Mouse (Mus musculus) intestine, embryonic 16.5 days (tissue): Measurements from ENCODE around the gene Stap2. TPM values are rescaled to one million over a fixed set of nuclear protein-coding genes. Genes with fewer than 3 reads are reported as not detected.

Experiments used
- ATAC-seq: fragments of 200-750 bp; cut with Nextera tagmentation; 2 replicates; pipeline ENCODE4 v1.8.0; 2017; ENCODE audit warnings: moderate TSS enrichment, moderate library complexity
- H3K27ac ChIP-seq: fragments of 300-500 bp; sonication (generic); 2 replicates; pipeline ENCODE4 v1.5.1; 2014; ENCODE audit warnings: mild to moderate bottlenecking, low read length
- H3K27me3 ChIP-seq: fragments of 300-500 bp; sonication (generic); replicated peaks from 2 replicates; pipeline ENCODE4 v1.6.1; 2014; ENCODE audit warnings: low read length, control low read depth, mixed read lengths; ENCODE audit not compliant: control insufficient read depth, insufficient read depth
- H3K36me3 ChIP-seq: fragments of 300-500 bp; sonication (generic); 2 replicates; pipeline ENCODE4 v1.6.1; 2014; ENCODE audit warnings: low read length, control low read depth; ENCODE audit not compliant: control insufficient read depth, insufficient read depth
- H3K4me1 ChIP-seq: fragments of 300-500 bp; sonication (generic); 2 replicates; pipeline ENCODE4 v1.6.1; 2014; ENCODE audit warnings: low read length, control low read depth, mixed read lengths; ENCODE audit not compliant: control insufficient read depth, insufficient read depth
- H3K4me2 ChIP-seq: fragments of 300-500 bp; sonication (generic); 2 replicates; pipeline ENCODE4 v1.6.1; 2014; ENCODE audit warnings: low read depth, low read length, control low read depth
- H3K4me3 ChIP-seq: fragments of 300-500 bp; sonication (generic); 2 replicates; pipeline ENCODE4 v1.5.1; 2014; ENCODE audit warnings: mild to moderate bottlenecking, low read length
- H3K9ac ChIP-seq: fragments of 300-500 bp; sonication (generic); 2 replicates; pipeline ENCODE4 v1.6.1; 2014; ENCODE audit warnings: low read depth, low read length
- H3K9me3 ChIP-seq: fragments of 300-500 bp; sonication (generic); 2 replicates; pipeline ENCODE4 v1.6.1; 2016; ENCODE audit warnings: low read length, control low read depth; ENCODE audit not compliant: control insufficient read depth
- WGBS: fragments of 180-500 bp; shearing (Covaris S2); extraction: QIAGEN DNeasy Blood & Tissue Kit; methylation state at CpG from one replicate; pipeline ENCODE4 v1.1.7; 2014; 5-methylcytosine and 5-hydroxymethylcytosine counted together
- polyA plus RNA-seq: library from polyadenylated mRNA; unstranded; fragments of >200 nt; fragmentation: Nextera tagmentation; extraction: Ambion mirVana; gene quantifications from 2 replicates; pipeline ENCODE4 v1.2.1, GENCODE M21; 2015

Stap2 gene
- polyA plus RNA-seq, 1 experiment from 2014 or later = 65.6 TPM

- H3K9me3 ChIP-seq = no peaks in the 10 kb centered on the region
- H3K4me2 ChIP-seq = no peak overlapping the region
- peaks cover 3% of the 10 kb centered on the region; the same call in 1 of the 2 replicates for H3K36me3 ChIP-seq
- no peak overlapping the region for H3K9ac ChIP-seq
- H3K4me3 ChIP-seq = no peak overlapping the region
- no peak overlapping the region for H3K27ac ChIP-seq
- peaks cover 17% of the 10 kb centered on the region; the same call in 1 of the 2 replicates for H3K4me1 ChIP-seq
- 32% methylated on average over 14 of the region's 14 CpGs for WGBS
- H3K27me3 ChIP-seq = peaks cover 10% of the 10 kb centered on the region
- ATAC-seq = no peak
These were observed 35.8 kb downstream of the Stap2 start for GRCm38 (mm10) chr17:55969560-55969959.

GRCm38 (mm10) chr17:55968210-55968609 is 37.2 kb downstream of the Stap2 start:
- H3K36me3 ChIP-seq = peaks cover 5% of the 10 kb centered on the region; the same call in 1 of the 2 replicates
- peaks cover 20% of the 10 kb centered on the region for H3K4me1 ChIP-seq
- ATAC-seq = no peak
- no peak overlapping the region for H3K9ac ChIP-seq
- H3K9me3 ChIP-seq = no peaks in the 10 kb centered on the region
- no peak overlapping the region for H3K4me2 ChIP-seq
- no peak overlapping the region for H3K4me3 ChIP-seq
- peaks cover 10% of the 10 kb centered on the region for H3K27me3 ChIP-seq
- 55% methylated on average over 7 of the region's 7 CpGs for WGBS
- H3K27ac ChIP-seq = no peak overlapping the region

- no peak overlapping the region for H3K4me3 ChIP-seq
- H3K27ac ChIP-seq = no peak overlapping the region
- no peak for ATAC-seq
- H3K36me3 ChIP-seq = peaks cover 8% of the 10 kb centered on the region
- WGBS = 93% methylated on average over 4 of the region's 4 CpGs
- peaks cover 10% of the 10 kb centered on the region for H3K27me3 ChIP-seq
- H3K4me2 ChIP-seq = no peak overlapping the region
- H3K4me1 ChIP-seq = peaks cover 25% of the 10 kb centered on the region
- no peak overlapping the region for H3K9ac ChIP-seq
- H3K9me3 ChIP-seq = no peaks in the 10 kb centered on the region
These were observed 38.2 kb downstream of the Stap2 start for GRCm38 (mm10) chr17:55967186-55967585.

GRCm38 (mm10) chr17:55964996-55965395 is 40.4 kb downstream of the Stap2 start:
- H3K27ac ChIP-seq = no peak overlapping the region
- H3K9ac ChIP-seq = no peak overlapping the region
- no peaks in the 10 kb centered on the region for H3K9me3 ChIP-seq
- WGBS = 82% methylated on average over 9 of the region's 9 CpGs
- no peak overlapping the region for H3K4me3 ChIP-seq
- no peak for ATAC-seq
- no peak overlapping the region for H3K4me2 ChIP-seq
- peaks cover 14% of the 10 kb centered on the region; the same call in 1 of the 2 replicates for H3K4me1 ChIP-seq
- H3K27me3 ChIP-seq = peaks cover 3% of the 10 kb centered on the region; the same call in 1 of the 2 replicates
- H3K36me3 ChIP-seq = peaks cover 10% of the 10 kb centered on the region

- ATAC-seq = no peak
- no peaks in the 10 kb centered on the region for H3K27me3 ChIP-seq
- H3K27ac ChIP-seq = no peak overlapping the region
- H3K4me2 ChIP-seq = no peak overlapping the region
- H3K36me3 ChIP-seq = peaks cover 10% of the 10 kb centered on the region
- 92% methylated on average over 10 of the region's 10 CpGs for WGBS
- H3K4me1 ChIP-seq = peaks cover 14% of the 10 kb centered on the region; the same call in 1 of the 2 replicates
- H3K4me3 ChIP-seq = no peak overlapping the region
- H3K9ac ChIP-seq = no peak overlapping the region
- H3K9me3 ChIP-seq = no peaks in the 10 kb centered on the region
These were observed 40.9 kb downstream of the Stap2 start for GRCm38 (mm10) chr17:55964496-55964895.

- Histone ChIP-seq H3K27ac (no peak overlapping the region), H3K4me1 (peaks cover 17% of the 10 kb centered on the region; the same call in 1 of the 2 replicates), H3K4me3 (no peak overlapping the region), H3K27me3 (no peaks in the 10 kb centered on the region), H3K9me3 (no peaks in the 10 kb centered on the region), H3K4me2 (no peak overlapping the region), H3K36me3 (peaks cover 10% of the 10 kb centered on the region), H3K9ac (no peak overlapping the region)
- no peak for ATAC-seq
- WGBS = 60% methylated on average over 14 of the region's 14 CpGs
These were observed 42.2 kb downstream of the Stap2 start for GRCm38 (mm10) chr17:55963171-55963570.

GRCm38 (mm10) chr17:55961631-55962030 is 43.8 kb downstream of the Stap2 start:
- 94% methylated on average over 7 of the region's 7 CpGs for WGBS
- Histone ChIP-seq H3K4me2 (no peak overlapping the region), H3K27ac (no peak overlapping the region), H3K9me3 (no peaks in the 10 kb centered on the region), H3K36me3 (peaks cover 9% of the 10 kb centered on the region), H3K4me1 (peaks cover 24% of the 10 kb centered on the region), H3K27me3 (no peaks in the 10 kb centered on the region), H3K4me3 (no peak overlapping the region), H3K9ac (no peak overlapping the region)
- ATAC-seq = no peak

- Histone ChIP-seq H3K9ac (no peak overlapping the region), H3K4me2 (no peak overlapping the region), H3K27ac (no peak overlapping the region), H3K9me3 (no peaks in the 10 kb centered on the region), H3K36me3 (peaks cover 9% of the 10 kb centered on the region), H3K4me1 (peaks cover 31% of the 10 kb centered on the region), H3K27me3 (no peaks in the 10 kb centered on the region), H3K4me3 (no peak overlapping the region)
- no peak for ATAC-seq
These were observed 44.6 kb downstream of the Stap2 start for GRCm38 (mm10) chr17:55960791-55961190.

GRCm38 (mm10) chr17:55959946-55960740 is 45.2 kb downstream of the Stap2 start:
- Histone ChIP-seq H3K27me3 (peaks cover under 1% of the 10 kb centered on the region; the same call in 1 of the 2 replicates), H3K4me3 (peak overlapping the region; percentile 68), H3K27ac (no peak overlapping the region; the same call in 1 of the 2 replicates), H3K4me1 (peaks cover 31% of the 10 kb centered on the region), H3K36me3 (peaks cover 9% of the 10 kb centered on the region), H3K9me3 (no peaks in the 10 kb centered on the region), H3K4me2 (peak overlapping the region; percentile 73), H3K9ac (peak overlapping the region; percentile 75)
- 74% methylated on average over 10 of the region's 10 CpGs for WGBS
- no peak for ATAC-seq
